Mouse (Mus musculus) limb, embryonic 14.5 days (tissue): ENCODE measurements at regions not wholly inside any gene's neighbourhood (a gene's known extent, or its start where the extent isn't known, plus 50 kb on each side); places are given as distances from the start of the nearest gene placed in this dataset.

Experiments
- ATAC-seq: fragments of 200-750 bp; cut with Nextera tagmentation; 2 replicates; pipeline ENCODE4 v1.8.0; 2017; ENCODE audit warnings: low read depth, moderate number of reproducible peaks, moderate TSS enrichment; ENCODE audit not compliant: low FRiP score
- DNase-seq: peaks from one replicate; pipeline ENCODE4 v3.0.0-alpha.2; 2015; ENCODE audit warnings: low spot score
- H3K27ac ChIP-seq: fragments of 300-500 bp; sonication (generic); replicated peaks from 2 replicates; pipeline ENCODE4 v1.5.1; 2014; ENCODE audit warnings: low read depth, mild to moderate bottlenecking, low read length, moderate library complexity, mixed read lengths
- H3K27me3 ChIP-seq: fragments of 300-500 bp; sonication (generic); 2 replicates; pipeline ENCODE4 v1.6.1; 2014; ENCODE audit warnings: low read length, mixed read lengths; ENCODE audit not compliant: control insufficient read depth, insufficient read depth
- H3K36me3 ChIP-seq: fragments of 300-500 bp; sonication (generic); 2 replicates; pipeline ENCODE4 v1.6.1; 2014; ENCODE audit warnings: mild to moderate bottlenecking, low read length, moderate library complexity, mixed read lengths; ENCODE audit not compliant: control insufficient read depth, insufficient read depth
- H3K4me1 ChIP-seq: fragments of 300-500 bp; sonication (generic); 2 replicates; pipeline ENCODE4 v1.6.1; 2014; ENCODE audit warnings: antibody characterized with exemption, low read length, mixed read lengths; ENCODE audit not compliant: control insufficient read depth, insufficient read depth
- H3K4me2 ChIP-seq: fragments of 300-500 bp; sonication (generic); replicated peaks from 2 replicates; pipeline ENCODE4 v1.6.1; 2014; ENCODE audit warnings: low read depth, mild to moderate bottlenecking, low read length, moderate library complexity; ENCODE audit not compliant: severe bottlenecking
- H3K4me3 ChIP-seq: fragments of 300-500 bp; sonication (generic); replicated peaks from 2 replicates; pipeline ENCODE4 v1.5.1; 2014; ENCODE audit warnings: low read length
- H3K9ac ChIP-seq: fragments of 300-500 bp; sonication (generic); 2 replicates; pipeline ENCODE4 v1.6.1; 2014; ENCODE audit warnings: mild to moderate bottlenecking, low read depth, low read length, moderate library complexity; ENCODE audit not compliant: severe bottlenecking
- H3K9me3 ChIP-seq: fragments of 300-500 bp; sonication (generic); 2 replicates; pipeline ENCODE4 v1.6.1; 2016; ENCODE audit warnings: low read length; ENCODE audit not compliant: control insufficient read depth
- POLR2A ChIP-seq: fragments of 200-500 bp; IDR thresholded peaks from 2 replicates; pipeline ENCODE4 v1.8.0; 2012; ENCODE audit warnings: inconsistent platforms, mild to moderate bottlenecking, moderate library complexity, borderline replicate concordance; ENCODE audit not compliant: insufficient read depth, insufficient read length; ENCODE audit errors: extremely low read depth
- WGBS: fragments of 180-500 bp; shearing (Covaris S2); extraction: QIAGEN DNeasy Blood & Tissue Kit; methylation state at CpG from one replicate; pipeline ENCODE4 v1.1.7; 2014; 5-methylcytosine and 5-hydroxymethylcytosine counted together

DNA sequence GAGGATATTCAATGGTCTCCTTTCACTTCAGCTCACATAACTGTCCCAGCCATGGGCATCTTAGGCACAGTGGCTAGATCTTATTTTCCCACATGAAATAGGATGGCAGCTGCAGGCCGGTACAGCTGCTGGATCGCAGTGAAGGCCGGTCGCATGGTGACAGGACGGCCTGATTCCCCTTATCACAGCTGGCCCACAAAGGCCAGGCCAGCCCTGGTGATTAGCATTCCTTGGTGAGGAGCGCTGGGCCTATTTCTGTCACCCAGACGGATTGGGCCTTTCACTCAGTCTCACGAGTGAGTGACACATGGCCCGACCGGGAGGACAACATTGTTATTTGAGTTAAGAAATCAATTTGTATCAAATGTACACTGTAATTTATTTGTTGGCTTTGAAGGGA lies 178.8 kb downstream of the Irx1 start:
- H3K27ac ChIP-seq: no peak overlapping the region
- 47% methylated on average over 10 of the region's 10 CpGs for WGBS
- ATAC-seq: peak; percentile 37; the same call in 1 of the 2 replicates
- TF ChIP-seq POLR2A: no peak
- H3K9ac ChIP-seq: no peak overlapping the region
- H3K9me3 ChIP-seq: no peaks in the 10 kb centered on the region
- H3K36me3 ChIP-seq: no peaks in the 10 kb centered on the region
- H3K27me3 ChIP-seq: no peaks in the 10 kb centered on the region
- H3K4me2 ChIP-seq: no peak overlapping the region
- H3K4me1 ChIP-seq: no peaks in the 10 kb centered on the region
- peak; percentile 16 for DNase-seq
- no peak overlapping the region for H3K4me3 ChIP-seq

GRCm38 (mm10) chr13:71747003-71747965 lies 216.2 kb downstream of the Irx1 start:
- no peak for TF ChIP-seq POLR2A
- no peak overlapping the region for H3K27ac ChIP-seq
- no peaks in the 10 kb centered on the region for H3K9me3 ChIP-seq
- no peak overlapping the region for H3K4me3 ChIP-seq
- H3K9ac ChIP-seq: no peak overlapping the region
- H3K27me3 ChIP-seq: peaks cover 4% of the 10 kb centered on the region; the same call in 1 of the 2 replicates
- no peak overlapping the region for H3K4me2 ChIP-seq
- peaks cover 12% of the 10 kb centered on the region for H3K4me1 ChIP-seq
- no peak for DNase-seq
- WGBS: 56% methylated on average over 11 of the region's 11 CpGs
- no peaks in the 10 kb centered on the region for H3K36me3 ChIP-seq
- ATAC-seq: no peak

- H3K4me1 ChIP-seq: peaks cover 12% of the 10 kb centered on the region
- H3K9ac ChIP-seq: no peak overlapping the region
- no peaks in the 10 kb centered on the region for H3K36me3 ChIP-seq
- H3K4me2 ChIP-seq: no peak overlapping the region
- TF ChIP-seq POLR2A: no peak
- H3K27me3 ChIP-seq: peaks cover 4% of the 10 kb centered on the region; the same call in 1 of the 2 replicates
- H3K27ac ChIP-seq: no peak overlapping the region
- peak; percentile 82 for ATAC-seq
- 3% methylated on average over 3 of the region's 3 CpGs for WGBS
- peak; percentile 50 for DNase-seq
- H3K9me3 ChIP-seq: no peaks in the 10 kb centered on the region
- no peak overlapping the region for H3K4me3 ChIP-seq
Observed at GRCm38 (mm10) chr13:71746534-71746933, 217.0 kb downstream of the Irx1 start.

DNA sequence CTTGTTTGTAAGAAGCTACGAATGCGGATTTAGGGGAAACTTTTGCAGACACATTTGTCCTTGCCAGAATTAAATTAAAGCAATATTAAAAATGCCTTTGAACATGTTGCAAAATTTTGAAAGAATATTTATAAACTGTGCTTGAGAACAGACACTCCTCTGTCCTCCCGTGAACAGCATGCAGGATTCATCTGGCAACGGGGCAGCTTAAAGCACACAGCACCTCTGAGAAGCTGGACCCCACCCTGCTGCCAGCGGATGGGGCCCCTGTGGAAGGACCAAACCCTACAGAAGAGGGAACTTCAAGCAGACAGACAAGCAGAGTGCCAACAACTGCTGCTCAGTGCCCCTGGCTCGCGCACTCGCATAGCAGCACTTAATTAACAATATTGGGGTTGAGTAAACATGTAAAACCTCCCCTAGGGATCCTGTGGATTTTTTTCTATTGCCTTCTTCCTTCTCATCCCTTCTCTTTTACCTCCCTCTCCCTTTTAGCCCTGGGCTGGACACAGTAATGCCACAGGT lies 226.6 kb downstream of the Irx1 start:
- Histone ChIP-seq H3K27me3 (no peaks in the 10 kb centered on the region; the same call in 1 of the 2 replicates), H3K9ac (no peak overlapping the region), H3K36me3 (no peaks in the 10 kb centered on the region), H3K27ac (no peak overlapping the region), H3K4me1 (peaks cover 20% of the 10 kb centered on the region), H3K9me3 (no peaks in the 10 kb centered on the region), H3K4me3 (no peak overlapping the region), H3K4me2 (no peak overlapping the region)
- no peak for TF ChIP-seq POLR2A
- 53% methylated on average over 8 of the region's 8 CpGs for WGBS
- DNase-seq: peak; percentile 15
- ATAC-seq: no peak

GRCm38 (mm10) chr13:71734261-71734660 lies 229.3 kb downstream of the Irx1 start:
- WGBS: 16% methylated on average over 12 of the region's 12 CpGs
- DNase-seq: peak; percentile 73
- H3K4me3 ChIP-seq: no peak overlapping the region
- H3K4me2 ChIP-seq: no peak overlapping the region; the same call in 1 of the 2 replicates
- H3K9me3 ChIP-seq: no peaks in the 10 kb centered on the region
- no peak overlapping the region for H3K9ac ChIP-seq
- peaks cover 20% of the 10 kb centered on the region for H3K4me1 ChIP-seq
- peak; percentile 91 for ATAC-seq
- no peaks in the 10 kb centered on the region; the same call in 1 of the 2 replicates for H3K27me3 ChIP-seq
- no peaks in the 10 kb centered on the region for H3K36me3 ChIP-seq
- H3K27ac ChIP-seq: no peak overlapping the region
- TF ChIP-seq POLR2A: no peak
